Mouse (Mus musculus): ENCODE results near the gene Ttc16. TPM values are rescaled to one million over a fixed set of nuclear protein-coding genes. Genes with fewer than 3 reads are reported as not detected.

Gene Ttc16
- polyA plus RNA-seq, 1 experiment, result 2.0 TPM

DNA sequence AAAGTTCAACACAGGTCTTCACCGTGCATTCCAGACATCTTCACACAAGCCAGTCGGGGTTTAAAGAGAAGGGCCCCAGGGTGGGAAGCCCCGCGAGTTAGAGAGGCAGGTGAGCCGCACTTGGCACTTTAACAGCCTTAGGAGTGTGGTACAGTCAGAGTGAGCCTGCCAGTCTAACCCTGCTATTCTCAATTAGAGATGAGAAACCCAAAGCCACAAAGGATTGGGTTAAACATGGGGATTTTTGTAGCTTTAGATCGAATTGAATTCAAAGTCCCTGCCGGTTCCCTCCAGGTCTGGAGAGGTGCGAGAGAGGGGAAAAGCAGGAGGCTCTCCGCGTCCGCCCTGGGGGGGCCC lies 34.5 kb downstream of the Ttc16 start, which contains the start of gene 6330409D20Rik:
Gene 6330409D20Rik (minus strand): TSS at position 101 of the 357 bp plus-strand sequence.
- peak within 1 kb of the TSS; percentile 87 for H3K4me3 ChIP-seq (replicated peaks; ENCODE audit: insufficient read depth, low read depth, low read length)
- peak within 1 kb of the TSS; percentile 22 for H3K27ac ChIP-seq (ENCODE audit: insufficient read depth, low read length)
- peaks cover 14% of the 10 kb centered on the region for H3K4me1 ChIP-seq (ENCODE audit: control insufficient read depth, insufficient read depth, low read length)
- DNase-seq, result no peak
- WGBS, result 3% methylated on average over 11 of the region's 11 CpGs
- no peak for TF ChIP-seq CTCF (IDR thresholded peaks at IDR 0.05; ENCODE audit: borderline replicate concordance, insufficient read depth, low read depth, low read length)
- no peak for TF ChIP-seq POLR2A (IDR thresholded peaks at IDR 0.05; ENCODE audit: borderline replicate concordance, insufficient read depth, low read length)
- H3K27me3 ChIP-seq (ENCODE audit: control insufficient read depth, insufficient read depth, low read length), result no peaks in the 10 kb centered on the region

DNA sequence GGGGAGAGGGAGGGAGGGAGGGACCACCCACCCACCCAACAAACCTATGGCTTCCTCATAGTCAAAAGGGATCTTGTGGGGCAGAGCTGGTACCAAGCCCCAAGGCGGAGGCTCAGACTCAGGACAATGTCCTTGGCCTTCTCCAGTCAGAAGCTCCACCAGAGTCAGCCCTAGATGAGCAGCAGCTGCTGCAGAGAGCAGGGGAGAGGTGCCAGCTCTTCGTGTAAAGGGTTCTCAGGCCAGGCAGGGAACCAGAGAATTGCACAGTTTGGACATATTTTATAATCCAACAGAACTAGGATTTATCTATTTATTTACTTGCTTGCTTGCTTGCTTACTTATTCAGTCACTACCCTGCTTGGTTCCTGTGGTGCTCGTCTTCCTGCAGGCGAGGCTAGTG lies 36.1 kb downstream of the Ttc16 start:
- no peak overlapping the region for H3K27ac ChIP-seq (ENCODE audit: insufficient read depth, low read length)
- H3K27me3 ChIP-seq (ENCODE audit: control insufficient read depth, insufficient read depth, low read length), result no peaks in the 10 kb centered on the region
- no peak for DNase-seq
- TF ChIP-seq POLR2A (IDR thresholded peaks at IDR 0.05; ENCODE audit: borderline replicate concordance, insufficient read depth, low read length) (no peak), CTCF (IDR thresholded peaks at IDR 0.05; ENCODE audit: borderline replicate concordance, insufficient read depth, low read depth, low read length) (no peak)
- no peak overlapping the region for H3K4me3 ChIP-seq (replicated peaks; ENCODE audit: insufficient read depth, low read depth, low read length)
- 65% methylated on average over 4 of the region's 4 CpGs for WGBS
- H3K4me1 ChIP-seq (ENCODE audit: control insufficient read depth, insufficient read depth, low read length), result peaks cover 13% of the 10 kb centered on the region

DNA sequence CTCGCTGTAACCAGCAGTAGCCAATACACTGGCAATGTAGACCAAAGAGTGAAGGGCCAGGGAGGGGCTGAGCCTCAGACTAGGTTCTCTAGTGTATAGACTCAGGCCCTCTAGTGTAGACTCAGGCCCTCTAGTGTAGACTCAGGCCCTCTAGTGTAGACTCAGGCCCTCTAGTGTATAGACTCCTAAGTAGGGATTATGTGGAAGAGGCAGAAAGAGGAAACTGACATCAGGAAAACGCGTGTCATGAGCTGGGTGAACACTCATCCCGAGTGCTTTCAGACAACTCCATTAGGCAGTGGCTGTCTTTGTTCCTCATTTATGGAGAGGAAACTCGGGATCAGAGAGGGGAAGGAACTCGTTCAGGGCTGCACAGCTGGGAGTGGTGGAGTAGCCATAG lies 38.4 kb downstream of the Ttc16 start:
- Histone ChIP-seq H3K27ac (ENCODE audit: insufficient read depth, low read length) (no peak overlapping the region), H3K4me3 (replicated peaks; ENCODE audit: insufficient read depth, low read depth, low read length) (no peak overlapping the region), H3K4me1 (ENCODE audit: control insufficient read depth, insufficient read depth, low read length) (no peaks in the 10 kb centered on the region), H3K27me3 (ENCODE audit: control insufficient read depth, insufficient read depth, low read length) (no peaks in the 10 kb centered on the region)
- TF ChIP-seq CTCF (IDR thresholded peaks at IDR 0.05; ENCODE audit: borderline replicate concordance, insufficient read depth, low read depth, low read length) (no peak), POLR2A (IDR thresholded peaks at IDR 0.05; ENCODE audit: borderline replicate concordance, insufficient read depth, low read length) (no peak)
- WGBS, result 64% methylated on average over 6 of the region's 6 CpGs
- no peak for DNase-seq

DNA sequence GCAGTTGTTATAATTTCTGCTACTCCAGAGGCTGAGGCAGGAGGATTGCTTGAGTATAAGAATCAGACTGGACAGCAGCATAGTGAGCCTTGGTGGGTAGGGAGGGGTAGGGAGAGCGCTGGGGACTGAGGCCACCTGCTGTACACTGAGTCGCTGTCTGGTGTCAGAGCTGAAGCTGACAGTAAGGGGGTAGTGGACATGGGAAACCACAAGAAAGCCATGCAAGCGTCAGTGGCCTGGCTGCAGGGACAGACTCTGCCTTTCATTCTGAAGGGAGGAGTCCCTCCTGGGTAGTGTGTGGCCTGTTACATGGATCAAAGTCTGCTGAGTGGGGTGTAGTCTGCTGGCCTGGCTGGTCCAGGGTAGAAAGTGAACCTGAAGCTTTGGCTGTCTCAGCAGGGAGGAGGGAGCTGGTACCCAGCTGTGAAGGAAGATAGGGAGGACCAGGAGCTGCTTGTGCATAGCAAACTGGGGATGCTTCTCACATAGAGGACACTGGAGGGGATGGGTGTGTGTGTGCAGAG lies 39.1 kb downstream of the Ttc16 start:
- no peak for DNase-seq
- 65% methylated on average over 3 of the region's 3 CpGs for WGBS
- no peak overlapping the region for H3K4me3 ChIP-seq (replicated peaks; ENCODE audit: insufficient read depth, low read depth, low read length)
- H3K4me1 ChIP-seq (ENCODE audit: control insufficient read depth, insufficient read depth, low read length), result no peaks in the 10 kb centered on the region
- H3K27ac ChIP-seq (ENCODE audit: insufficient read depth, low read length), result no peak overlapping the region
- TF ChIP-seq POLR2A (IDR thresholded peaks at IDR 0.05; ENCODE audit: borderline replicate concordance, insufficient read depth, low read length), result no peak
- no peak for TF ChIP-seq CTCF (IDR thresholded peaks at IDR 0.05; ENCODE audit: borderline replicate concordance, insufficient read depth, low read depth, low read length)
- H3K27me3 ChIP-seq (ENCODE audit: control insufficient read depth, insufficient read depth, low read length), result no peaks in the 10 kb centered on the region

DNA sequence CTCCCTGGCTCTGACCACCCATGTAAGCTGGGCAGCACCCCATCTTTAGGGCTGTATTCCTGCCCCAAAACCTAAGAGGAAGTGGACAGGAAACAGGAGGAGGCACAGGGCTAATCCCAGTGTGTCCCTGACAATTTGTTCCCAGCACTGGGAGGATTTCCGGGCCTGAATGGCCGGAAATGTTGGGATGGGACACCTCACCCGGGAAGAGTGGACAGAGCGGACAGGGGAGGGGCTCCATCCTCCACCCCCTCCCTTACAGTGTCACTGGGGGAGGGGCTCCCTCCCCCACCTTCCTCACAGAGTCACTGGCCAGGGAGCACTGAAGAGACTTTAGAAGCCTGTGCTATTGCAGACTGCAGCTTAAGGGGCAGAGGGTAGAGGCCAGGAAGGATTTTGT lies 40.5 kb downstream of the Ttc16 start:
- Histone ChIP-seq H3K27ac (ENCODE audit: insufficient read depth, low read length) (no peak overlapping the region), H3K4me1 (ENCODE audit: control insufficient read depth, insufficient read depth, low read length) (no peaks in the 10 kb centered on the region), H3K27me3 (ENCODE audit: control insufficient read depth, insufficient read depth, low read length) (no peaks in the 10 kb centered on the region), H3K4me3 (replicated peaks; ENCODE audit: insufficient read depth, low read depth, low read length) (no peak overlapping the region)
- TF ChIP-seq POLR2A (IDR thresholded peaks at IDR 0.05; ENCODE audit: borderline replicate concordance, insufficient read depth, low read length) (no peak), CTCF (IDR thresholded peaks at IDR 0.05; ENCODE audit: borderline replicate concordance, insufficient read depth, low read depth, low read length) (no peak)
- WGBS, result 75% methylated on average over 4 of the region's 4 CpGs
- DNase-seq, result no peak

DNA sequence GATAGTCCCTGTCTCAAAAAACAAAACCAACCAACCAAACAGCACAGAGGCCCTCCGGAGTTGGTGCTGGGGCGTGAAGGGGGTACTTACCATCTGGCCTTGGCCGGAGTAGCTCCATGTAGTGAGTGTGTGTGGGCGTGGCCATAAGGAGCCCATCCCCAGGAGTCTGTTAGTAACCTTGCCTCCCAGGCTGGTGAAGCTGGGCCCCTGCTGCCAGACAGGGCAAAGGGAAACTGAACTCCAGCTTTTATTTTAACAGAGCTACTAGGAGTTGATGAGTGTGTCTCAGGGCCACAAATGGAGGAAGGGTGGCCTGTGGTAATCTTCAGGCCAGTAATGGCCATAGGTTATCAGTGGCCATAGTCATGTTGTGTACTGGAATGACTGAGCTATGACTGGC lies 41.0 kb downstream of the Ttc16 start:
- WGBS, result 26% methylated on average over 4 of the region's 4 CpGs
- TF ChIP-seq POLR2A (IDR thresholded peaks at IDR 0.05; ENCODE audit: borderline replicate concordance, insufficient read depth, low read length) (no peak), CTCF (IDR thresholded peaks at IDR 0.05; ENCODE audit: borderline replicate concordance, insufficient read depth, low read depth, low read length) (no peak)
- Histone ChIP-seq H3K4me1 (ENCODE audit: control insufficient read depth, insufficient read depth, low read length) (no peaks in the 10 kb centered on the region), H3K27ac (ENCODE audit: insufficient read depth, low read length) (no peak overlapping the region), H3K4me3 (replicated peaks; ENCODE audit: insufficient read depth, low read depth, low read length) (no peak overlapping the region), H3K27me3 (ENCODE audit: control insufficient read depth, insufficient read depth, low read length) (no peaks in the 10 kb centered on the region)
- no peak for DNase-seq

DNA sequence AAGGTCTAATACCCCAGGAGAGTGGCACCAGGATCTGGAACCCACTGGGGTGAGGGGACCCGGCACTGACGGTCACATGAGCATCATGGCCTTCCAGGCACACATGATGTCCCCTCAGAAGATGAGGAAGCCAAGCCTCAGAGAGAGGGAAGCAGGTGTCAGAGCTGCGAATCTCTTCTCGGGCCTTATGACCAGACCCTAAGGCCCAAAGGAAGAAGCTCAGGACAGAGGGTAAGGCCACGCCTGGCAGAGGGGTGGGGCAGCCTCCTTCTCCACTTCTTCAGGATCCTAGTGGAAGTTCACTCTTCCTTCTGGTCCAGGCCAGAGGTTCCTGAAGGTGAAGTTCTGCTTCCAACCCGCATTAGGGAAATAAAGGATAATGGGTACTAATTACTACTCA lies 42.7 kb downstream of the Ttc16 start:
- no peaks in the 10 kb centered on the region for H3K4me1 ChIP-seq (ENCODE audit: control insufficient read depth, insufficient read depth, low read length)
- H3K27me3 ChIP-seq (ENCODE audit: control insufficient read depth, insufficient read depth, low read length), result no peaks in the 10 kb centered on the region
- WGBS, result 87% methylated on average over 6 of the region's 6 CpGs
- TF ChIP-seq POLR2A (IDR thresholded peaks at IDR 0.05; ENCODE audit: borderline replicate concordance, insufficient read depth, low read length) (no peak), CTCF (IDR thresholded peaks at IDR 0.05; ENCODE audit: borderline replicate concordance, insufficient read depth, low read depth, low read length) (no peak)
- H3K4me3 ChIP-seq (replicated peaks; ENCODE audit: insufficient read depth, low read depth, low read length), result no peak overlapping the region
- no peak for DNase-seq
- H3K27ac ChIP-seq (ENCODE audit: insufficient read depth, low read length), result no peak overlapping the region

DNA sequence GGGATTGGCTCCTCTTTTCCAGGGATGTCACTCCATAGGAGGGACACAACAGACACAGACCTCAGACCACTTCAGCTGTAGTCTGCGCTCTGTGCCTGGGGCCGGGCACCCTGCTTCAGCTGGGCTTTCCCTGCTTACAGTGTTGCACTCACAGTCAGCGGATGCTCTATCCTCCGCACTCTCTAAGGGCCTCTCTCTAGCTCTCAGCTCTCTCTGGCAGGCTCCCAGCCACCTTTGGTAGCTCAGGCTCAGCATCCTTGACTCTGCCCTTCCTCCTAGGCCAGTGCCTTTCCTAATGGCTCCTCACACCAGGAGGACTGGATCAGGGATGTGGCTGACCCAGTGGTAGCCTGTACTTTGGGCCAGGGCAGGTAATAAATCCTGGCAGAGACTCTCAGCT lies 43.5 kb downstream of the Ttc16 start:
- Histone ChIP-seq H3K27me3 (ENCODE audit: control insufficient read depth, insufficient read depth, low read length) (no peaks in the 10 kb centered on the region), H3K4me3 (replicated peaks; ENCODE audit: insufficient read depth, low read depth, low read length) (no peak overlapping the region), H3K27ac (ENCODE audit: insufficient read depth, low read length) (no peak overlapping the region), H3K4me1 (ENCODE audit: control insufficient read depth, insufficient read depth, low read length) (no peaks in the 10 kb centered on the region)
- no peak for DNase-seq
- TF ChIP-seq POLR2A (IDR thresholded peaks at IDR 0.05; ENCODE audit: borderline replicate concordance, insufficient read depth, low read length), result no peak
- no peak for TF ChIP-seq CTCF (IDR thresholded peaks at IDR 0.05; ENCODE audit: borderline replicate concordance, insufficient read depth, low read depth, low read length)
- 75% methylated on average over 4 of the region's 4 CpGs for WGBS

Measured in cerebellum, adult 2 months (tissue).